Mouse (Mus musculus) lung, postnatal 0 days (tissue): ENCODE data around the gene Galm. TPM values are rescaled to one million over a fixed set of nuclear protein-coding genes. Genes with fewer than 3 reads are reported as not detected.

Source experiments
- ATAC-seq: fragments of 200-750 bp; cut with Nextera tagmentation; 2 replicates; pipeline ENCODE4 v1.8.0; 2017; ENCODE audit warnings: moderate library complexity
- DNase-seq: peaks from one replicate; pipeline ENCODE4 v3.0.0-alpha.2; 2016; ENCODE audit warnings: low spot score
- H3K27ac ChIP-seq: fragments of 300-500 bp; sonication (generic); 2 replicates; pipeline ENCODE4 v1.5.1; 2014; ENCODE audit warnings: antibody characterized with exemption, mild to moderate bottlenecking, low read length, mixed read lengths
- H3K27me3 ChIP-seq: fragments of 300-500 bp; sonication (generic); replicated peaks from 2 replicates; pipeline ENCODE4 v1.6.1; 2014; ENCODE audit warnings: low read length, mixed read lengths; ENCODE audit not compliant: insufficient read depth
- H3K36me3 ChIP-seq: fragments of 300-500 bp; sonication (generic); 2 replicates; pipeline ENCODE4 v1.6.1; 2014; ENCODE audit warnings: low read length, mixed read lengths; ENCODE audit not compliant: insufficient read depth
- H3K4me1 ChIP-seq: fragments of 300-500 bp; sonication (generic); 2 replicates; pipeline ENCODE4 v1.6.1; 2014; ENCODE audit warnings: antibody characterized with exemption, low read depth, low read length, mixed read lengths; ENCODE audit not compliant: insufficient read depth
- H3K4me2 ChIP-seq: fragments of 300-500 bp; sonication (generic); replicated peaks from 2 replicates; pipeline ENCODE4 v1.6.1; 2014; ENCODE audit warnings: low read depth, mild to moderate bottlenecking, low read length, moderate library complexity, mixed read lengths
- H3K4me3 ChIP-seq: fragments of 300-500 bp; sonication (generic); 2 replicates; pipeline ENCODE4 v1.5.1; 2014; ENCODE audit warnings: low read depth, low read length
- H3K9ac ChIP-seq: fragments of 300-500 bp; sonication (generic); replicated peaks from 2 replicates; pipeline ENCODE4 v1.6.1; 2014; ENCODE audit warnings: low read depth, mild to moderate bottlenecking
- H3K9me3 ChIP-seq: fragments of 300-500 bp; sonication (generic); 2 replicates; pipeline ENCODE4 v1.6.1; 2016; ENCODE audit warnings: low read length, mixed read lengths
- CTCF ChIP-seq: IDR thresholded peaks from 2 replicates; pipeline ENCODE4 v1.5.1; 2016; ENCODE audit warnings: antibody characterized with exemption, mild to moderate bottlenecking
- EP300 ChIP-seq: IDR thresholded peaks from 2 replicates; pipeline ENCODE4 v1.6.1; 2016; ENCODE audit warnings: antibody characterized with exemption, mild to moderate bottlenecking, control low read depth
- WGBS: fragments of 180-500 bp; shearing (Covaris S2); extraction: QIAGEN DNeasy Blood & Tissue Kit; methylation state at CpG from one replicate; pipeline ENCODE4 v1.1.7; 2014; 5-methylcytosine and 5-hydroxymethylcytosine counted together
- polyA plus RNA-seq: library from polyadenylated mRNA; unstranded; fragments of >200 nt; fragmentation: Nextera tagmentation; extraction: Ambion mirVana; gene quantifications from 2 replicates; pipeline ENCODE4 v1.2.1, GENCODE M21; 2015

Gene Galm
- polyA plus RNA-seq, 1 experiment from 2014 or later = 7.5 TPM

DNA sequence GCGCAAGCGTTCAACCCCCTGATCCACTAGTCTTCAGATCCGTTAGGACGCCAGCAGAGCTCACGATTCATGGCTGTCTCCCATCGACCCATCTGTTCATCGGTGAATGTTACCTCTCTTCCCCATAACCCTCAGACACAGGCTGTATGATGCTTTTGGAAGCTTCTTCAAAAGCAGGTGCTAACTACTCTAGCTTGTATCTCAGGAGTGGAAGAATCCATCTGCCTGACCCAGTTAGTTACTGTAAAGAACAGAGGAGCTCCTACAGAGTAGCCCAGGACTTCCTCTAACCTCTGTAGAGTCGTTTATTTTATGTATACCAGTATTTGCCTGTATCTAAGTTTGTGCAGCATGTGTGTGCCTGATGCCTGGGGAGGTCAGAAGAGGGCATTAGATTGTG lies 29.6 kb downstream of the Galm start:
- Histone ChIP-seq H3K4me1 (no peaks in the 10 kb centered on the region), H3K27me3 (no peaks in the 10 kb centered on the region), H3K36me3 (no peaks in the 10 kb centered on the region), H3K9me3 (no peaks in the 10 kb centered on the region), H3K4me3 (no peak overlapping the region), H3K4me2 (no peak overlapping the region), H3K9ac (no peak overlapping the region), H3K27ac (no peak overlapping the region)
- DNase-seq (no peak), ATAC-seq (no peak)
- 89% methylated on average over 8 of the region's 8 CpGs for WGBS
- TF ChIP-seq EP300 (no peak), CTCF (no peak)

GRCm38 (mm10) chr17:80157489-80157888 lies 30.2 kb downstream of the Galm start:
- ATAC-seq = no peak
- Histone ChIP-seq H3K4me1 (no peaks in the 10 kb centered on the region), H3K36me3 (no peaks in the 10 kb centered on the region), H3K9me3 (no peaks in the 10 kb centered on the region), H3K27me3 (no peaks in the 10 kb centered on the region), H3K9ac (no peak overlapping the region), H3K4me3 (no peak overlapping the region), H3K4me2 (no peak overlapping the region), H3K27ac (no peak overlapping the region)
- TF ChIP-seq EP300 = no peak
- no peak for TF ChIP-seq CTCF
- 81% methylated on average over 6 of the region's 6 CpGs for WGBS
- no peak for DNase-seq

GRCm38 (mm10) chr17:80160454-80160853 lies 33.2 kb downstream of the Galm start:
- 19% methylated on average over 5 of the region's 5 CpGs for WGBS

DNA sequence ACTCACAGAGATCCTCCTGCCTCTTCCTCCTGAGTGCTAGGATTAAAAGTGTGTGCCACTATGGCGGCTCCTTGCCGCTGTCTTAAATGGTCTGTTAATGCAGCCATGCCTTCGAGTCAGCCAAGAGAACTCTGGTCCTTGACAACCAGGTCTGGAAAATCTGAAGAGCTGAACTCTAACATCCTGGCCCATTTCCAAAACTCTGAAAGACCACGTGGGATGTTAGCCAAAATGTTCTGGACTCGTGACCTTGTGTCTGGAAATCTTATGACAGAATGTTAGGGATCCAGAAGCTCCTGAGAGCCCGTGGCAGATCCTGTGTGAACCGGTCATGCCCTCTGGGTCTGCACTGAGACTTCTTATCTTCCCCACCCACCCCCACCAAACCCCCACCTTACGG lies 36.7 kb downstream of the Galm start:
- no peak overlapping the region for H3K27ac ChIP-seq
- H3K27me3 ChIP-seq = no peaks in the 10 kb centered on the region
- ATAC-seq (no peak), DNase-seq (peak; percentile 34)
- no peaks in the 10 kb centered on the region for H3K4me1 ChIP-seq
- no peaks in the 10 kb centered on the region for H3K36me3 ChIP-seq
- no peak overlapping the region for H3K9ac ChIP-seq
- no peaks in the 10 kb centered on the region for H3K9me3 ChIP-seq
- TF ChIP-seq CTCF (no peak), EP300 (no peak)
- WGBS = 63% methylated on average over 8 of the region's 8 CpGs
- no peak overlapping the region for H3K4me3 ChIP-seq
- no peak overlapping the region for H3K4me2 ChIP-seq

More at GRCm38 (mm10) chr17:80160454-80160853, 33.2 kb downstream of the Galm start:
- Histone ChIP-seq H3K9ac (no peak overlapping the region), H3K27me3 (no peaks in the 10 kb centered on the region), H3K27ac (no peak overlapping the region), H3K4me1 (no peaks in the 10 kb centered on the region), H3K4me2 (no peak overlapping the region), H3K4me3 (no peak overlapping the region), H3K36me3 (no peaks in the 10 kb centered on the region), H3K9me3 (no peaks in the 10 kb centered on the region)
- ATAC-seq (peak; percentile 90), DNase-seq (peak; percentile 92)
- TF ChIP-seq EP300 = peak; percentile 64
- TF ChIP-seq CTCF = peak; percentile 23

DNA sequence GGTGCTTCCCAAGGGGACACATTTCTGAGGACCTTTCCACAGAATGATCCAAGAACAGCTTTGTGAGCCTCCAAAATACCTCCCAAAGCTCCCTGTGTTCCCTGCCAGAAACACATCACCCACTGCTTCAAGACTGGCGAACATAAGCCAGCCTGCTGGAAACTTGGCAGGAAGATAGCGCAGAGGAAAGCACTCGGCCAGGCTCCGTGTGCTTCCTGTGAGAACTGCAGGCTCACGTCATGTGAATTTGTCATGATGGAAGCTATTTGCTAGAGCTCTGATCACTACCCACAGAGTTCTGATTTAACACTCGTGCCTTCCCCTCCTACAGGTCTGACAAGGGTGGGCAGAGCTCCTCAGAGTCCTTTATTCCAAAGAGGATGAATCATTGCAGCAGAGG lies 38.5 kb downstream of the Galm start:
- ATAC-seq (peak; percentile 65), DNase-seq (peak; percentile 61)
- Histone ChIP-seq H3K27me3 (no peaks in the 10 kb centered on the region), H3K4me3 (no peak overlapping the region), H3K9ac (no peak overlapping the region), H3K4me2 (no peak overlapping the region), H3K4me1 (no peaks in the 10 kb centered on the region), H3K27ac (no peak overlapping the region), H3K9me3 (no peaks in the 10 kb centered on the region), H3K36me3 (no peaks in the 10 kb centered on the region)
- TF ChIP-seq EP300 (no peak), CTCF (0 out of 2 replicates have a peak, but pooled peaks have one; percentile 11)
- 28% methylated on average over 6 of the region's 6 CpGs for WGBS

GRCm38 (mm10) chr17:80166346-80166745 lies 39.1 kb downstream of the Galm start:
- DNase-seq = no peak
- Histone ChIP-seq H3K4me2 (no peak overlapping the region), H3K27ac (no peak overlapping the region), H3K9ac (no peak overlapping the region), H3K27me3 (no peaks in the 10 kb centered on the region), H3K9me3 (no peaks in the 10 kb centered on the region), H3K4me3 (no peak overlapping the region), H3K4me1 (no peaks in the 10 kb centered on the region), H3K36me3 (no peaks in the 10 kb centered on the region)
- 84% methylated on average over 6 of the region's 6 CpGs for WGBS
- TF ChIP-seq CTCF (no peak), EP300 (no peak)
- no peak for ATAC-seq

DNA sequence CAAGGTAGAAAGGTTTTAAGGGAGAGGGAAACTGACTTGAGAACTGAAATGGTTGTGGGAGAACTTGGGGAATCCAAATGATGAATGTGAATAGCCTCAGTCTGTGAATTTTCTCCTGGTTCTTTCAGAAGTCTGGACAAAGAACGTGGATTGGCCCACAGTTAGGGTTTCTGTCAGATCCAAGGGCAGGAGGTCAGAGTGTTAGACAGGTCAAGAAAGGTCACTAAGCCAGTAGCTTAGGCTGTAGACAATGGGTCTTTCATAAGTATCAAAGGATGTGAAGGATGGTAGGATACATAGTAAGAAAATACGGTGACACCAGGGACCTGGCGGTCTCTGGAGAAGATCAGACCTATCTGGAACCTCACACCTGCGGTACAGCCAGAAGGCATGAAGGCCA lies 40.2 kb downstream of the Galm start:
- Histone ChIP-seq H3K27ac (no peak overlapping the region), H3K9me3 (no peaks in the 10 kb centered on the region), H3K4me2 (no peak overlapping the region), H3K27me3 (no peaks in the 10 kb centered on the region), H3K9ac (no peak overlapping the region), H3K36me3 (no peaks in the 10 kb centered on the region), H3K4me1 (no peaks in the 10 kb centered on the region), H3K4me3 (no peak overlapping the region)
- no peak for ATAC-seq
- TF ChIP-seq EP300 (no peak), CTCF (no peak)
- WGBS = 78% methylated on average over 4 of the region's 4 CpGs
- DNase-seq = no peak
